Mouse (Mus musculus) yolk sac, embryonic 10.5 days (tissue): ENCODE data around the gene Mvp.

Experiments used
- DNase-seq: peaks from one replicate; pipeline ENCODE4 v3.0.0-alpha.2; 2017; ENCODE audit warnings: low spot score

Gene Mvp

GRCm38 (mm10) chr7:127019306-127019960 lies 5.0 kb upstream of the Mvp start:
- DNase-seq: no peak

GRCm38 (mm10) chr7:127018416-127019305 lies 4.2 kb upstream of the Mvp start:
- no peak for DNase-seq

- DNase-seq: no peak
Measured at GRCm38 (mm10) chr7:127017950-127018345, 3.5 kb upstream of the Mvp start.

GRCm38 (mm10) chr7:127016971-127017949 lies 2.8 kb upstream of the Mvp start, which contains the start of gene Pagr1a:
TSS of gene Pagr1a (minus strand) at chr7:127017352.
- peak; percentile 98 for DNase-seq

- no peak for DNase-seq
Measured at GRCm38 (mm10) chr7:127016486-127016938, 2.1 kb upstream of the Mvp start.

GRCm38 (mm10) chr7:127016481-127016485 lies 1.9 kb upstream of the Mvp start, which contains the start of gene Pagr1b:
TSS of gene Pagr1b (minus strand) at chr7:127016484.
- DNase-seq: no peak

GRCm38 (mm10) chr7:127016081-127016480 lies 1.7 kb upstream of the Mvp start:
- DNase-seq: peak; percentile 84

- no peak for DNase-seq
Measured at GRCm38 (mm10) chr7:127014993-127015392, 572 bp upstream of the Mvp start.

GRCm38 (mm10) chr7:127013385-127013784 lies 1.0 kb downstream of the Mvp start:
- no peak for DNase-seq

- DNase-seq: no peak
Measured at GRCm38 (mm10) chr7:127012845-127013244, 1.6 kb downstream of the Mvp start.

- peak; percentile 61 for DNase-seq
Measured at GRCm38 (mm10) chr7:127012374-127012773, 2.0 kb downstream of the Mvp start.

- DNase-seq: no peak
Measured at GRCm38 (mm10) chr7:127011717-127012116, 2.7 kb downstream of the Mvp start.

GRCm38 (mm10) chr7:127011051-127011450 lies 3.4 kb downstream of the Mvp start:
- peak; percentile 62 for DNase-seq

- DNase-seq: no peak
Measured at GRCm38 (mm10) chr7:127009307-127010085, 4.9 kb downstream of the Mvp start.

- peak; percentile 51 for DNase-seq
Measured at GRCm38 (mm10) chr7:127008239-127009019, 6.0 kb downstream of the Mvp start.

- no peak for DNase-seq
Measured at GRCm38 (mm10) chr7:127007313-127008024, 7.0 kb downstream of the Mvp start.

GRCm38 (mm10) chr7:127004122-127004875 lies 10.1 kb downstream of the Mvp start:
- DNase-seq: no peak

GRCm38 (mm10) chr7:127003620-127004019 lies 10.8 kb downstream of the Mvp start:
- DNase-seq: peak; percentile 75

GRCm38 (mm10) chr7:126999568-126999967 lies 14.9 kb downstream of the Mvp start:
- DNase-seq: no peak

- DNase-seq: no peak
Measured at GRCm38 (mm10) chr7:126996449-126996848, 18.0 kb downstream of the Mvp start.
